Mouse (Mus musculus) heart, adult 2 months (tissue): ENCODE data around the gene Pfn3. TPM values are rescaled to one million over a fixed set of nuclear protein-coding genes. Genes with fewer than 3 reads are reported as not detected.

ENCODE experiments used
- DNase-seq, 2 experiments: peaks; one replicate each; pipeline ENCODE4 v3.0.0; 2021
- H3K27ac ChIP-seq: fragments of 200-600 bp; 2 replicates; pipeline ENCODE4 v1.8.1; 2022
- H3K27me3 ChIP-seq: fragments of 200-500 bp; 2 replicates; pipeline ENCODE4 v1.6.1; 2012; ENCODE audit warnings: mild to moderate bottlenecking, low read length, inconsistent platforms, mixed read lengths; ENCODE audit not compliant: control insufficient read depth, insufficient read depth
- H3K36me3 ChIP-seq: fragments of 200-500 bp; 2 replicates; pipeline ENCODE4 v1.6.1; 2012; ENCODE audit warnings: low read length, inconsistent platforms; ENCODE audit not compliant: control insufficient read depth, insufficient read depth
- H3K4me1 ChIP-seq: fragments of 200-500 bp; 2 replicates; pipeline ENCODE4 v1.6.1; 2011; ENCODE audit warnings: low read length; ENCODE audit not compliant: control insufficient read depth, insufficient read depth
- H3K4me3 ChIP-seq: fragments of 200-600 bp; 2 replicates; pipeline ENCODE4 v1.8.1; 2022
- H3K79me2 ChIP-seq: fragments of 200-500 bp; replicated peaks from 2 replicates; pipeline ENCODE4 v1.6.1; 2012; ENCODE audit warnings: mild to moderate bottlenecking, inconsistent platforms, low read length, moderate library complexity, mixed read lengths; ENCODE audit not compliant: control insufficient read depth, insufficient read depth
- H3K9ac ChIP-seq: fragments of 200-500 bp; 2 replicates; pipeline ENCODE4 v1.6.1; 2012; ENCODE audit warnings: low read depth, mild to moderate bottlenecking, control low read depth, inconsistent platforms, low read length, mixed read lengths
- CTCF ChIP-seq: fragments of 200-600 bp; IDR thresholded peaks from 2 replicates; pipeline ENCODE4 v1.8.1; 2022; ENCODE audit warnings: antibody characterized with exemption, mild to moderate bottlenecking, moderate library complexity
- EP300 ChIP-seq: fragments of 200-500 bp; IDR thresholded peaks from 2 replicates; pipeline ENCODE4 v1.6.1; 2011; ENCODE audit warnings: low read depth, low read length, control low read depth; ENCODE audit not compliant: insufficient read depth
- POLR2A ChIP-seq: fragments of 200-500 bp; IDR thresholded peaks from 2 replicates; pipeline ENCODE4 v1.6.1; 2011; ENCODE audit warnings: mild to moderate bottlenecking, low read depth, low read length, control low read depth; ENCODE audit not compliant: insufficient read depth
- WGBS: fragments of 180-500 bp; shearing (Covaris S2); methylation state at CpG from one replicate; pipeline ENCODE4 v1.1.7; 2018; 5-methylcytosine and 5-hydroxymethylcytosine counted together
- intact Hi-C: fragments of 180-260 bp; cut with DNase I; formaldehyde crosslinking; loops from one replicate; pipeline ENCODE4 v1.15.1; 2025
- polyA plus RNA-seq: library from polyadenylated mRNA; depleted of rRNA; stranded (reverse); fragments of >200 nt; gene quantifications from 2 replicates; pipeline ENCODE4 v1.2.3, GENCODE M21; 2012
- total RNA-seq, 2 experiments: library from RNA; stranded (reverse); gene quantifications; 2 replicates each; pipeline ENCODE4 v1.2.3; 2021

Pfn3 gene
- total and polyA plus RNA-seq, 3 experiments = not detected

GRCm38 (mm10) chr13:55431889-55432685 lies 17.1 kb upstream of the Pfn3 start:
- 52% methylated on average over 10 of the region's 10 CpGs for WGBS

GRCm38 (mm10) chr13:55430566-55430965 lies 15.5 kb upstream of the Pfn3 start:
- Histone ChIP-seq H3K9ac (no peak overlapping the region), H3K79me2 (no peaks in the 10 kb centered on the region), H3K27me3 (no peaks in the 10 kb centered on the region), H3K27ac (no peak overlapping the region), H3K4me3 (no peak overlapping the region), H3K4me1 (peaks cover 5% of the 10 kb centered on the region), H3K36me3 (no peaks in the 10 kb centered on the region)
- TF ChIP-seq EP300 = no peak
- no peak for TF ChIP-seq POLR2A
- TF ChIP-seq CTCF = no peak
- DNase-seq = no peak
- 82% methylated on average over 2 of the region's 2 CpGs for WGBS
- intact Hi-C loops = no loop called here

More at GRCm38 (mm10) chr13:55431889-55432685, 17.1 kb upstream of the Pfn3 start:
- Histone ChIP-seq H3K79me2 (no peaks in the 10 kb centered on the region), H3K9ac (no peak overlapping the region), H3K4me3 (no peak overlapping the region), H3K36me3 (no peaks in the 10 kb centered on the region), H3K4me1 (peaks cover 5% of the 10 kb centered on the region), H3K27ac (no peak overlapping the region), H3K27me3 (no peaks in the 10 kb centered on the region)
- intact Hi-C loops = no loop called here
- TF ChIP-seq POLR2A (no peak), EP300 (no peak), CTCF (no peak)
- DNase-seq = peak in 1 of 2 experiments; percentile 45

- peak overlapping the region; percentile 83 for H3K27ac ChIP-seq
- intact Hi-C loops = no loop called here
- peaks cover 5% of the 10 kb centered on the region for H3K4me1 ChIP-seq
- no peaks in the 10 kb centered on the region for H3K79me2 ChIP-seq
- H3K27me3 ChIP-seq = no peaks in the 10 kb centered on the region
- TF ChIP-seq POLR2A (peak; percentile 69), EP300 (0 out of 2 replicates have a peak, but pooled peaks have one; percentile 47), CTCF (peak; percentile 23)
- DNase-seq = peak; percentile 81 to 86
- 51% methylated on average over 12 of the region's 12 CpGs for WGBS
- no peak overlapping the region for H3K4me3 ChIP-seq
- H3K36me3 ChIP-seq = no peaks in the 10 kb centered on the region
- no peak overlapping the region for H3K9ac ChIP-seq
These were observed 14.3 kb upstream of the Pfn3 start for GRCm38 (mm10) chr13:55429226-55429888.

GRCm38 (mm10) chr13:55426613-55427012 lies 11.6 kb upstream of the Pfn3 start, which contains the start of gene F12:
Gene F12, minus strand, starts transcription at chr13:55426793.
- intact Hi-C loops = no loop called here
- no peak for DNase-seq
- Histone ChIP-seq H3K79me2 (no peaks in the 10 kb centered on the region), H3K27ac (no peak within 1 kb of the TSS), H3K4me3 (no peak within 1 kb of the TSS), H3K36me3 (no peaks in the 10 kb centered on the region), H3K27me3 (no peaks in the 10 kb centered on the region; the same call in 1 of the 2 replicates), H3K4me1 (peaks cover 5% of the 10 kb centered on the region), H3K9ac (no peak within 1 kb of the TSS)
- TF ChIP-seq EP300 = no peak
- TF ChIP-seq CTCF = no peak
- no peak for TF ChIP-seq POLR2A
- 90% methylated on average over 10 of the region's 10 CpGs for WGBS

- Histone ChIP-seq H3K79me2 (no peaks in the 10 kb centered on the region), H3K27ac (peak overlapping the region; percentile 26; the same call in 1 of the 2 replicates), H3K9ac (peak overlapping the region; percentile 34), H3K27me3 (no peaks in the 10 kb centered on the region; the same call in 1 of the 2 replicates), H3K4me1 (peaks cover 3% of the 10 kb centered on the region), H3K4me3 (peak overlapping the region; percentile 44), H3K36me3 (no peaks in the 10 kb centered on the region)
- intact Hi-C loops = no loop called here
- 7% methylated on average over 35 of the region's 35 CpGs for WGBS
- TF ChIP-seq POLR2A (no peak), EP300 (peak; percentile 82; the same call in 1 of the 2 replicates), CTCF (peak; percentile 89)
- peak; percentile 82 to 85 for DNase-seq
These were observed 6.1 kb upstream of the Pfn3 start for GRCm38 (mm10) chr13:55420933-55421800.
